Mouse (Mus musculus) left cerebral cortex, postnatal 4 days (tissue): ENCODE results near the gene Doxl2. TPM values are rescaled to one million over a fixed set of nuclear protein-coding genes. Genes with fewer than 3 reads are reported as not detected.
A peak's percentile ranks its signal among the peaks of the same experiment; 100 is the strongest.

Experiments used
- DNase-seq: peaks from one replicate; pipeline ENCODE4 v3.0.0-alpha.2; 2022
- intact Hi-C: fragments of 180-260 bp; cut with DNase I; formaldehyde crosslinking; loops from one replicate; pipeline ENCODE4 v1.15.1; 2025
- total RNA-seq, 2 experiments: library from RNA; stranded (reverse); gene quantifications; 2 replicates each; pipeline ENCODE4 v1.2.3; 2021

Gene Doxl2
- total RNA-seq, 2 experiments from 2014 or later: not detected

DNA sequence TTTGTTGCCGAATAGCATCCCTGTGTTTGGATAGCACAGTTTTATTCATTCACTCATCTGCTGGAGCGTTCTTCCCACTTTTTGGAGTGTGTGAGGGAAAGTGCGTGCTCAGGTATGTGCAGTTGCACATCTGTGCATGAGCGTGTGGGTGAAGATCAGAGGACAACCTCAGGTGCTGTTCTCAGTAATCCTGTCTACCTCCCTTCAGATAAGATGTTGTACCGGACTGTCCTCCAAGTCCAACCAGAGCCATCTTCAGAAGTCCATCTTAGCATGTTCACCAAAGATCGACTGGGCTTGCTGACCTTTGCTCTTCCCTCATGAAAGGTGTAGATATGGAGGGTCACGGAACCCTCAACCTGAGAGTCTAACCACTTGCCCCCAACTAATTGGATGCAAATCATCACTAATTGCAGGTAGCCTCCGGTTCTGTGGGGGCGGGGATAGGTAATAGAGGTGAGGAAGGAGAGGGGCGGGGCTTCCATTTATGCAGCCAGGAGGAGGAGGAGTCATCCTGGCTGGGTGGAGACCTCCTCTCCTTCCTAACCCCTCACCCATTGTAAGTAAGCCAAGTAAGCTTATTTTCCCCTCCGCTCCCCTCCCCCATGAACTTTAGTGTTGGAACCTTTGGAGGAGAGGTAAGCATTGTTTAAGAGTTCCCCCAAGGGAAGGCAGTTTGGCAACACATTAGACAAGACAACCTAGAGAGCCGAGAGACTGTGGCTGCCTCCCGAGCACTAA lies 33.8 kb downstream of the Doxl2 start:
- no peak for DNase-seq
- intact Hi-C loops: no loop called here

GRCm38 (mm10) chr6:49009161-49009555 lies 34.4 kb downstream of the Doxl2 start:
- DNase-seq: no peak
- intact Hi-C loops: no loop called here

GRCm38 (mm10) chr6:49009665-49010064 lies 34.9 kb downstream of the Doxl2 start:
- intact Hi-C loops: no loop called here
- no peak for DNase-seq

DNA sequence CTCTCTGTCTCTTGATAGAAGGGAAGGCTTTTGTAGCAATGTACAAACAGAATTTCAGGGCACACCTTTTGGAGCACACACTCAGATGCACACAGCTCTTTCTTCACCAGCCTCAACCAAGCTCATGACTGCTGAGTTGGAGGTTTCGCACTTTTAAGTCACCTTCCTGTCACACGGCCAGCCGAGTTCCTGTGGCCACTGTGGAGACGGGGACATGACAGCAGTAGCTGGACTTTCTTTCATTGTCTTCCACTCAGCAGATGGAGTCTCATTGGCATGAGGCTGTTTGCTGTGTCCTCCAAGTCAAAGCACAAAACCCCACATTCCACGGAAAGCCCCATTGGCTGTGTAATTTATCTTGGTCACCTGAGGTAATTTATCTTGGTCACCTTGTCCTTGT lies 36.4 kb downstream of the Doxl2 start:
- intact Hi-C loops: no loop called here
- no peak for DNase-seq

GRCm38 (mm10) chr6:49013023-49013422 lies 38.3 kb downstream of the Doxl2 start:
- no peak for DNase-seq
- intact Hi-C loops: no loop called here

GRCm38 (mm10) chr6:49013458-49013857 lies 38.7 kb downstream of the Doxl2 start:
- no peak for DNase-seq
- intact Hi-C loops: no loop called here

DNA sequence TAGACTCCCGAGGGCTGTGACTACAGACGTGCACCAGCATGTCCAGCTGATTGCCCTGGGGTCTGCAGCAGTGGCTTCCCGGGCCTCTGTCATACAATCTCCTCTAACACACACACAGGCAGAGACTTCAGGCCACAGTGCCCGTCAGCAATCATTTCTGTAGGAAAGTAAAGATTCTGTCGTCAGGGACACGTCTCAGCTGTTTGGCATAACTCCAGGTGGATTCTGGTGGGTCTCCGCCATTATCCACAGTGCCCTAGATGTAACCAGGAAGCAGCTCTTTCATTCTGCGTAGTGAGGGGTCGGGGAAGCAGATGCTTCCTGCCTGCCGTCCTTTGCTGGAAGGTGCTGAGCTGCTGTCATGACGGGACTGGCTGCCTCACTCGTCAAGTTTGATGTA lies 42.4 kb downstream of the Doxl2 start:
- intact Hi-C loops: no loop called here
- DNase-seq: no peak

DNA sequence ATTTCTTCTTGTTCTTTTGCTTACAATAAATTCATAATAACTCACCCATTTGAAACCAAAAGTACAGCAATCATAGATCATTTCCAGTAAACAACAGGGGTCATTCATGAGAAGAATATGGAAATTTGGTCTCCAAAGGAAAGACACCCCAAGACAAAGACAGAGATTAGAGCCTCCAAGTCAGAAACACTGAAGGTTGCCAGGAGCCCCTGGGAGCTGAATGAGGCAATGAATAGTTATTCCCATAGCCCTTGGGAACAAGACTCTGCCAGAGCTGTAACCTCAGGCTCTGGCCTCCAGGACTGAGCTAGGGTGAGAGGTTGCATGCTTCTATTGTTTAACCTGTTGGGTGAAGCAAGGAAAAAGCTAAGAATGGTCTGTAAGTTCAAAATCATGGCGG lies 44.6 kb downstream of the Doxl2 start:
- DNase-seq: no peak
- intact Hi-C loops: no loop called here

DNA sequence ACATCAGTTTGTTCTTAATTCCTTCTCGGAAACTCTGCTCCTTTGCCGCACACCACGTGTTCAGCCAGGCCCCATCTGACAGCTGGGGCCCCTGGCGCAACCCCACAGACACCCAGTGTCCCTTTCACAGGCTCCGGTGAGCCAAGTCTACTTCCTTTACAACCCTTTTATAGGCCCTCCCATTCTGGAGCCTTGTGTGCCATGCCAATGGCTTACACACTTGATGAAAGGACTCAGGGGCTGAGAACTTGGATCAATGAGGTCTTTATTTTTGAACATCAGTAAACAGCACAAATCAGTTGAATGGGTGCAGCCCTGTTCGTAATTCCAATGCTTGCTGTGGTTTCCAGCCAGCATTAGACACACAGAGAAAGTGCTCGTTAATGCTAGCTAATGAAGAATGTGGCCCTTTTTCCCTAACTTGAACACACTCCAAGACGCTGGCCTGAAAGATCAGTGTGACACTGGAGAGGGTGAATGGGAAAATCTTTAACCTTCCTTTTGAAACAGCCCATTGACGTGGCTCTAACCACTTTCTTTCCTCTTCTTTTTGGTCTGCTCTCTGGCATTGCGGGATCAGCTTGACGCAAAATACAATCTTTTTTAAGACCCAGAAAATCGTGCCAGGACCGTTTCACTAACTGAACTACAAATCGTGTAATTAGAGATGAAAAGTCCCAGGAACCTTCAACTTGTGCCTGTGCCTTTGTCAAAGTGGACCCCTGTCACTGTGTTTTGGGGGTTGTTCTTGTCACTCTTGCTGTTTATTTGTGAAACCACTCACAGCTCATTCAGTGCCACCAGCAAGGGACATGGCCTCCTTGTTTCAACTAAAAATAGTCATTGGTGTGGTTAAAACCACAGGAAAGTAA lies 46.6 kb downstream of the Doxl2 start:
- intact Hi-C loops: no loop called here
- peak; percentile 17 for DNase-seq

GRCm38 (mm10) chr6:49022384-49022783 lies 47.6 kb downstream of the Doxl2 start:
- intact Hi-C loops: no loop called here

GRCm38 (mm10) chr6:49023315-49023714 lies 48.6 kb downstream of the Doxl2 start:
- no peak for DNase-seq
- intact Hi-C loops: no loop called here

More at GRCm38 (mm10) chr6:49022384-49022783, 47.6 kb downstream of the Doxl2 start:
- no peak for DNase-seq

DNA sequence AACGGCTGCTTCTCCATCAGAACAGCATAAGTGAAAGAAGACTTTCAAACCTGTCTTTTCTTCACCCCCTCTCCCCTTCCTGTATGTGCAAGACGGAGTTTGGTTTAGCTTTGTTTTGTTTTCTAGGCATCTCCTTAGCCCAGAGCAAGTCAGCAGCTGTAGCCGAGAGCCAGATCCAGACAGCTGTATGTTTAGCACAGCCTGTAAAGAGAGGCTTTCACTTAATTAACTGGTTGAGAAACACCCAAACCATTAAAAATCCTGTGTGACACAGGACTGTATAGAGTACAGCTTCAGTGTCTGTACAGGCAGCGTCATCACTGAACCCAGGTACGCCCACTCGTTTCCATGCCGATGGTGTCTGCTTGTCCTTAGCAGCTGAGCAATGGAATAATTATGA lies 50.5 kb downstream of the Doxl2 start:
- intact Hi-C loops: no loop called here
- DNase-seq: no peak

GRCm38 (mm10) chr6:49026496-49026895 lies 51.7 kb downstream of the Doxl2 start:
- DNase-seq: no peak
- intact Hi-C loops: no loop called here

DNA sequence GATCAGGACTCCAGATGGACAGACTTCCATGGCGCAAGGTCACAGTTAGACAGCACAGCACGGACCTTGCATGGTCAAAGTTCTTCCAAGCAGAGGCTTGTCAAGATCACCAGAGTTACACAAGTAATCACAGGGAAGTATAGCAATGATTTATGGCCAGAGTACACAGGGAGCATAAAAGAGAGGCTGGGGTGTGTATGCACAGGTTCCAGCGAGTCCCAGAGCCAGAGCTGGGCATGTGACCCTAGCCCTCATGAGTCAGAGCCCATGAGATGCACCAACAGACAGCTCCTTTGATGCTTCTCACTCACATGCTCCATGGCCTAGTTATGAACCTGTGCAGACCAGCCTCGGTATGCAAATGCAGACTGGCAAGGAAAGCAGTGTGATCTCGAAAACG lies 53.3 kb downstream of the Doxl2 start:
- DNase-seq: no peak

More for the DNA sequence above, 53.3 kb downstream of the Doxl2 start:
- intact Hi-C loops: no loop called here

Other genes with a start within 250 kb of the Doxl2 start
- 1 to 10 TPM; 2.7 to 3.5 TPM for gene Gimap1, start 235.9 kb upstream of the Doxl2 start, total RNA-seq
- gene Gimap5, start 228.8 kb upstream of the Doxl2 start, total RNA-seq: 1 to 10 TPM; 1.4 to 1.5 TPM
- gene Gimap3, start 204.1 kb upstream of the Doxl2 start, total RNA-seq: not detected
- gene Tmem176a, start 134.0 kb upstream of the Doxl2 start, total RNA-seq: 10 to 100 TPM in 1 of 2 experiments, 1 to 10 TPM in 1; 8.8 to 10.4 TPM
- gene Tmem176b, start 133.5 kb upstream of the Doxl2 start, total RNA-seq: 10 to 100 TPM; 25.8 to 32.2 TPM
- not detected for gene Aoc1, start 102.1 kb upstream of the Doxl2 start, total RNA-seq
- not detected for gene 1600015I10Rik, start 45.1 kb upstream of the Doxl2 start, total RNA-seq
- gene Svs1, start 11.9 kb downstream of the Doxl2 start, total RNA-seq: not detected
- gene Gpnmb, start 61.6 kb downstream of the Doxl2 start, total RNA-seq: under 1 TPM; 0.40 to 0.87 TPM
- 10 to 100 TPM; 36.3 to 36.6 TPM for gene Malsu1, start 98.8 kb downstream of the Doxl2 start, total RNA-seq
- 1 to 10 TPM; 5.0 to 6.5 TPM for gene Igf2bp3, start 240.0 kb downstream of the Doxl2 start, total RNA-seq